Mouse (Mus musculus) bone marrow macrophage, adult 2 months (primary cell): ENCODE results near the gene Rffl.

ENCODE experiments used
- CTCF ChIP-seq: IDR thresholded peaks from 2 replicates; pipeline ENCODE4 v1.5.1; 2012; ENCODE audit warnings: low read depth, mild to moderate bottlenecking, low read length, moderate library complexity
- POLR2A ChIP-seq: IDR thresholded peaks from 2 replicates; pipeline ENCODE4 v1.6.1; 2012; ENCODE audit warnings: mild to moderate bottlenecking, low read depth, low read length, borderline replicate concordance

DNA sequence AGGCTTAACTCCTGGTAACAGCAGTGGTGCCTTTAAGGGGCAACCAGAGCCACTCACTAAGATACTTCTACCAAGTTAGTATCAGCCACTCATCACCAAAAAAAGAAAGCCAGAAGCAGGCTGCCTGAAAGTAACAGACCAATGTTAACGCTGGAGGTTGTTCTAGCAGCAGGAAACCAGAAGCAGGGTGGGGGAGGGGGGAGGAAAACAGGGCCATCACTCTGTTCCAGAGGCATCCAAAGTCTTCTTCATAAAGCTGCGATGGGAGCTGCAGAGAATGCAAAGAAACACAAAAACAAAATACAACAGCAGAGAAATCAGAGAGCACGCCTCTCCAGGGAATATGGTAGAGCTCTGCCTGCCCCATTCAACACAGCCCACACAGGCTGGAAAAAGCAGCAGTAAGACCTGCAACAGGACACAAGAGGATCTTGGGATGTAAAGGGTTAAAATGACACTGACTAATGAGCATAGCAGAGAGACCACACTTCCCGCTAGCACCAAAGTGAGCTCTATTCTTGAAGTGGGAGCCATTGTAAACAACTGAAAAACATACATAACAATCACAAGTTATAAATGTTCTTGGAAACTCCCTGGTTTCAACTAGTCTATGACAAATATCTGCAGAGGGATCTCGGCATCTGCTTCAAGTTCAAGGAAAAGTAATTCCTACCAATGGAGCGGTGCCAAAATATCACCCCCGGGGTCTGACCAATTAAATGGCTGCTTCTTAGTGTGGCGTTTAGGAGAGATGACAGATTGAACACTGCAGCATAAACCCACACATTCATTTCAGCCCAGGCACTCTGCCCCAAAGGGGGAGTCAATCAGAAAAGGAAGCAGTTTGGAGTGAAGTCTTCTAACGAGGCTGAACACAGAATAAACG is 39.8 kb downstream of the Rffl start:
- TF ChIP-seq POLR2A (no peak), CTCF (no peak)
